Mouse (Mus musculus) heart, embryonic 12.5 days (tissue): Measurements from ENCODE around the gene Slc16a6. TPM values are rescaled to one million over a fixed set of nuclear protein-coding genes. Genes with fewer than 3 reads are reported as not detected.

ENCODE experiments used
- ATAC-seq: fragments of 200-750 bp; cut with Nextera tagmentation; 2 replicates; pipeline ENCODE4 v1.8.0; 2017; ENCODE audit warnings: moderate TSS enrichment, moderate library complexity; ENCODE audit not compliant: insufficient number of reproducible peaks, low FRiP score
- H3K27ac ChIP-seq: fragments of 300-500 bp; sonication (generic); 2 replicates; pipeline ENCODE4 v1.5.1; 2016; ENCODE audit warnings: mild to moderate bottlenecking, moderate library complexity; ENCODE audit not compliant: poor library complexity, severe bottlenecking
- H3K27me3 ChIP-seq: fragments of 300-500 bp; sonication (generic); replicated peaks from 2 replicates; pipeline ENCODE4 v1.6.1; 2016; ENCODE audit warnings: mild to moderate bottlenecking, moderate library complexity
- H3K36me3 ChIP-seq: fragments of 300-500 bp; sonication (generic); 2 replicates; pipeline ENCODE4 v1.6.1; 2016; ENCODE audit warnings: mild to moderate bottlenecking, moderate library complexity
- H3K4me1 ChIP-seq: fragments of 300-500 bp; sonication (generic); replicated peaks from 2 replicates; pipeline ENCODE4 v1.6.1; 2016; ENCODE audit warnings: mild to moderate bottlenecking
- H3K4me2 ChIP-seq: fragments of 300-500 bp; sonication (generic); 2 replicates; pipeline ENCODE4 v1.6.1; 2016; ENCODE audit warnings: mild to moderate bottlenecking, moderate library complexity
- H3K4me3 ChIP-seq: fragments of 300-500 bp; sonication (generic); 2 replicates; pipeline ENCODE4 v1.5.1; 2016; ENCODE audit warnings: mild to moderate bottlenecking
- H3K9ac ChIP-seq: fragments of 300-500 bp; sonication (generic); 2 replicates; pipeline ENCODE4 v1.6.1; 2016; ENCODE audit warnings: mild to moderate bottlenecking, moderate library complexity
- H3K9me3 ChIP-seq: fragments of 300-500 bp; sonication (generic); replicated peaks from 2 replicates; pipeline ENCODE4 v1.6.1; 2016; ENCODE audit warnings: mild to moderate bottlenecking, moderate library complexity
- WGBS: fragments of 180-500 bp; shearing (Covaris S2); methylation state at CpG from one replicate; pipeline ENCODE4 v1.1.7; 2016; 5-methylcytosine and 5-hydroxymethylcytosine counted together
- polyA plus RNA-seq: library from polyadenylated mRNA; unstranded; fragments of >200 nt; fragmentation: Nextera tagmentation; extraction: Ambion mirVana; gene quantifications from 2 replicates; pipeline ENCODE4 v1.2.1, GENCODE M21; 2016

Slc16a6 gene
- polyA plus RNA-seq, 1 experiment from 2014 or later: 11.9 TPM

DNA sequence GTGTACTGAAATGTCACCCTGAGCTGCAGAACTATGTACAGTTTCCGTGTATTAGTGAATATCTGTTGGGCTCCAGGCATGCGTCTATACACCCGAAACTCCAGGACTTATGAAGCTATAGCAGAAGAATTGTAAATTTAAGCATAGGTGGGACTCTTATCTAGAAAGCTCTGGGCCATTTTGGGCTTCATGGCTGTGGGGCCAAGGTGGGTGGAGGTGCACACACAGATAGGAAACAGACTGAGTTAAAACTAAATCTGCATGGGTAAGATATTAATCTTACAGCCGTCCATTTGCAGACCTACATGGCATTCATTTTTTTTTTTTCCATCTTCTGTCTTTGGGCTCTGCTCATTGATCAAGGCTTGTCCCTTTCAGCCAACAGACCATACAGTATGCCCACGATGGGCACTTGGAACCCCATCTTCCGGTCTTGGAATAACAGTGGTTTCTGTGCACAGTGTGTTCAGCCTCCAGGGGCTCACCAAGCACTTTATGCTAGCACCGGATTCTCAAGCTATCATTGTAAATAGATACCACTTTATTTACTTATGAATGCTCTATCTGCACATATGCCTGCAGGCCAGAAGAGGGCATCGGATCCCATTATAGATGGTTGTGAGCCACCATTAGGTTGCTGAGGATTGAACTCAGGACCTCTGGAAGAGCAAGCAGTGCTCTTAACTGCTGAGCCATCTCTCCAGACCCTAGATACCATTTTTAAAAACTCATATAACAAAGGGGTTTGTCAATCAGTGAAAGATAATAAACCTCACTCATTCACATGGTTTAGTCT, 29.7 kb downstream of the Slc16a6 start:
- Histone ChIP-seq H3K27me3 (no peaks in the 10 kb centered on the region), H3K4me3 (no peak overlapping the region), H3K9ac (no peak overlapping the region), H3K9me3 (no peaks in the 10 kb centered on the region), H3K4me2 (no peak overlapping the region), H3K27ac (no peak overlapping the region), H3K36me3 (no peaks in the 10 kb centered on the region), H3K4me1 (peaks cover 22% of the 10 kb centered on the region)
- no peak for ATAC-seq
- WGBS: 87% methylated on average over 8 of the region's 8 CpGs

GRCm38 (mm10) chr11:109442166-109442730, 31.1 kb downstream of the Slc16a6 start:
- Histone ChIP-seq H3K27ac (no peak overlapping the region), H3K4me1 (peaks cover 22% of the 10 kb centered on the region), H3K9ac (no peak overlapping the region), H3K4me3 (no peak overlapping the region), H3K9me3 (no peaks in the 10 kb centered on the region), H3K4me2 (no peak overlapping the region), H3K36me3 (peaks cover 11% of the 10 kb centered on the region; the same call in 1 of the 2 replicates), H3K27me3 (no peaks in the 10 kb centered on the region)
- 39% methylated on average over 5 of the region's 5 CpGs for WGBS
- no peak for ATAC-seq

DNA sequence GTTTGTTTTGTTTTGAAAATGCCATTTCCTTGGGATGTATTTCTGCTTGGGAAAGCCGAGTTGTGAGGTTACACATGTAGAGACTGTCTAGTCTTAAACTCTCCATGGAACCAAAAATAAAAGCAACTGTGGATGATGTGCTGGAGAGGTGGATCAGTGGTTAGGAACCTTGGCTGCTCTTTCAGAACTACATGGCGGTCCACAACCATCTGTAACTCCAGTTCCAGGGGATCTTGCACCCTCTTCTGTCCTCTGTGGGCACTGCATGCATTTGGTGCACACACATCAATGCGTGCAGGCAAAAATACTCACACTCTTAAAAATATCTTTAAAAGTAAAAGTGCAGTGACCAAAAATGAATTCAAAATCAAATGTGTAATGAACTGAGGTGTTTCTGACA, 32.3 kb downstream of the Slc16a6 start:
- H3K27me3 ChIP-seq: no peaks in the 10 kb centered on the region
- H3K4me2 ChIP-seq: no peak overlapping the region
- ATAC-seq: no peak
- H3K4me3 ChIP-seq: no peak overlapping the region
- 61% methylated on average over 3 of the region's 3 CpGs for WGBS
- H3K9ac ChIP-seq: no peak overlapping the region
- H3K9me3 ChIP-seq: no peaks in the 10 kb centered on the region
- H3K4me1 ChIP-seq: peaks cover 22% of the 10 kb centered on the region
- no peak overlapping the region for H3K27ac ChIP-seq
- peaks cover 22% of the 10 kb centered on the region for H3K36me3 ChIP-seq

DNA sequence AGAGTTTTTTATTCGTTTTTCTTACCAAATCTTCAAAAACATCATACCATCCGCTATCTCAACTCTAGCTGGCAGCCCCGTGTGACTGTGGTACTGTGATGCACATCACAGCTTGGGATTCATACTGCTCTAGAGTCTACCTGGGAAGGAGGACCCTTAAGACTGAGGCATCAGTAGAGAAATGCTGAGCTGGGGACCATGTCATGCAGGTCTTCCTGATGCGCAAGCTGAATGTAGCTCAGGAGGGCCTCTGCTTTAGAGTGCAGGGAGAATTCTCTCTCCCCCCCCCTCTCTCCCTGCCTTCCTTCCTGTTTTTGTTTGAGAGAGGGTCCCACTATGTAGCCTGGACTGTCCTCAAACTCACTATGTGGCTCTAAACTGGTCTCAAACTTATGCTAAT, 32.8 kb downstream of the Slc16a6 start:
- H3K4me1 ChIP-seq: peaks cover 22% of the 10 kb centered on the region
- 53% methylated on average over 4 of the region's 4 CpGs for WGBS

DNA sequence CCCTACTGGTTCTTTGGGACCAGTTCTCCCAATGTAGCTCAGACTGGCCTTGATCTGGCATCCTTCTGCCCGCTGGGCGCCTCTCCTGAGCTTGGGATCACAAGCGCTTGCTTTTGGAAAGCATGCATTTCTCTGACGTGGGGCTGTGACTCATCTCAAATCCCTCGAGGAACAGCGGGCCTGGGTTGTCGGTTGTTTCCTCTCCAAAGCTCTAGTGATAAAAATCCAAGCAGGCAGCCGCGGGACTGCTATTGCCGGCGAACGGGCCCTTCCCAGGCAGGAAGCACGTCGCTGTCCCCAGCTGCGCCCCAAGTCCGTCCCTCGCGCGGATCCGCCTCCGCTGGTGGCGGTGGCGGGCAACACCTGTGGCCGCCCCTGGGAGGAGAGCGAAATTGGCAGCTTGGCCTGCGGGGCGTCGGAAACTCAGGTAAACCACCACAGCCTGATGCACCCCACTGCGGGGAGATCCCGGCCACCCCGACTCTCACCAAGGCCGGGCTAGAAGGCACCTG, 33.5 kb downstream of the Slc16a6 start:
- H3K27me3 ChIP-seq: no peaks in the 10 kb centered on the region
- H3K4me2 ChIP-seq: peak overlapping the region; percentile 81
- H3K9ac ChIP-seq: peak overlapping the region; percentile 73
- ATAC-seq: peak; percentile 76
- H3K36me3 ChIP-seq: peaks cover 34% of the 10 kb centered on the region
- H3K4me3 ChIP-seq: peak overlapping the region; percentile 59
- under 1% methylated on average over 32 of the region's 32 CpGs for WGBS
- peak overlapping the region; percentile 42 for H3K27ac ChIP-seq
- H3K4me1 ChIP-seq: peaks cover 16% of the 10 kb centered on the region
- no peaks in the 10 kb centered on the region for H3K9me3 ChIP-seq

More for the DNA sequence above, 32.8 kb downstream of the Slc16a6 start:
- Histone ChIP-seq H3K9me3 (no peaks in the 10 kb centered on the region), H3K36me3 (peaks cover 26% of the 10 kb centered on the region), H3K27ac (no peak overlapping the region), H3K4me3 (peak overlapping the region; percentile 59), H3K9ac (peak overlapping the region; percentile 73; the same call in 1 of the 2 replicates), H3K4me2 (peak overlapping the region; percentile 81), H3K27me3 (no peaks in the 10 kb centered on the region)
- ATAC-seq: no peak

- Histone ChIP-seq H3K9me3 (no peaks in the 10 kb centered on the region), H3K4me1 (peaks cover 15% of the 10 kb centered on the region), H3K4me2 (peak overlapping the region; percentile 81), H3K27me3 (no peaks in the 10 kb centered on the region), H3K4me3 (0 out of 2 replicates have a peak overlapping the region, but pooled peaks have one; percentile 59), H3K27ac (0 out of 2 replicates have a peak overlapping the region, but pooled peaks have one; percentile 42), H3K9ac (peak overlapping the region; percentile 73), H3K36me3 (peaks cover 41% of the 10 kb centered on the region)
- ATAC-seq: no peak
- 15% methylated on average over 5 of the region's 5 CpGs for WGBS
These were observed 34.2 kb downstream of the Slc16a6 start for GRCm38 (mm10) chr11:109439209-109439608.

DNA sequence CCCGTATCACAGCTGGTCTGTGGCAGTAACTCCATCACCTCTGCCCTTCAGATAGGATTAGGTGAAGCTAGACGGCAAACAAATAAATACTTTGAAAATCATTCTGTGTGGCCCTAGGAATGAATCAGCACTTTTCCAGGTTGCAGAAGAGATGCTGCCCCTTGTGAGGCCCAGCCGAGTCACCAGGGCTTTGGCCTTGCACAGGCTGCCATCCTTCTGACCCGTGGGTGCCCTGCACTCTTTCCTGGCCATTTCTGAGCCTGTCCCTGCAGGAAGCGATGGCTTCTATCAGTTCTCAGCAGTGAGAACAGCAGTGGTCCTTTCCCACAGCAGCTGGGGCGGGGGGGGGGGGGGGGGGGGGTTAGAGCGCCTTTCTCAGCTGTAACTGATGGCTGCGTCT, 36.5 kb downstream of the Slc16a6 start:
- H3K36me3 ChIP-seq: peaks cover 51% of the 10 kb centered on the region
- H3K9me3 ChIP-seq: no peaks in the 10 kb centered on the region
- no peak overlapping the region for H3K9ac ChIP-seq
- H3K27ac ChIP-seq: no peak overlapping the region
- no peak for ATAC-seq
- H3K4me1 ChIP-seq: peaks cover 18% of the 10 kb centered on the region
- H3K27me3 ChIP-seq: no peaks in the 10 kb centered on the region
- 54% methylated on average over 7 of the region's 8 CpGs for WGBS
- no peak overlapping the region for H3K4me2 ChIP-seq
- no peak overlapping the region for H3K4me3 ChIP-seq

- peaks cover 13% of the 10 kb centered on the region for H3K4me1 ChIP-seq
- no peak overlapping the region for H3K4me3 ChIP-seq
- no peak overlapping the region for H3K4me2 ChIP-seq
- no peaks in the 10 kb centered on the region for H3K27me3 ChIP-seq
- peaks cover 73% of the 10 kb centered on the region for H3K36me3 ChIP-seq
- WGBS: 88% methylated on average over 16 of the region's 16 CpGs
- no peak for ATAC-seq
- H3K27ac ChIP-seq: no peak overlapping the region
- H3K9me3 ChIP-seq: no peaks in the 10 kb centered on the region
- H3K9ac ChIP-seq: no peak overlapping the region
These were observed 39.1 kb downstream of the Slc16a6 start for GRCm38 (mm10) chr11:109434233-109434798.

DNA sequence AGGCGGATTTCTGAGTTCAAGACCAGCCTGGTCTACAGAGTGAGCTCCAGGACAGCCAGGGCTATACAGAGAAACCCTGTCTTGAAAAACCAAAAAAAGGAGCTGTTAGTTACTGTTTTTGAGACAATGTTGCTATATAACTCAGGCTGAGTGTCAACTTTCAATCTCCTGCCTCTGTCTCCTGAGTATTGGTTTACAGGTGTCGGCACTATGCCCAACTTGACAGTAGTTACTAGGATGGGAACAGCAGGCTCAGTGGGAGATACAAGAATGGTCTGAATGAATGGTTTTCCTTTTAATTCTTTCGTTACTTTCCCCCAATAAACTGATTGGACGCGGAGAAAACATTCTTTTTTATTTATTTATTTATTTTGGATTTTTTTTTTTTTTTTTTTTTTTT, 46.0 kb downstream of the Slc16a6 start:
- WGBS: 97% methylated on average over 5 of the region's 5 CpGs
- no peak overlapping the region for H3K9ac ChIP-seq
- H3K9me3 ChIP-seq: no peaks in the 10 kb centered on the region
- H3K4me2 ChIP-seq: no peak overlapping the region; the same call in 1 of the 2 replicates
- H3K36me3 ChIP-seq: peaks cover 31% of the 10 kb centered on the region
- no peaks in the 10 kb centered on the region for H3K27me3 ChIP-seq
- H3K4me3 ChIP-seq: no peak overlapping the region
- H3K4me1 ChIP-seq: peaks cover 23% of the 10 kb centered on the region
- ATAC-seq: no peak
- no peak overlapping the region for H3K27ac ChIP-seq

GRCm38 (mm10) chr11:109426272-109426586, 47.2 kb downstream of the Slc16a6 start:
- H3K4me2 ChIP-seq: peak overlapping the region; percentile 72
- ATAC-seq: no peak; the same call in 1 of the 2 replicates
- peak overlapping the region; percentile 88 for H3K27ac ChIP-seq
- WGBS: under 1% methylated on average over 11 of the region's 11 CpGs
- H3K36me3 ChIP-seq: peaks cover 29% of the 10 kb centered on the region
- no peaks in the 10 kb centered on the region for H3K27me3 ChIP-seq
- H3K9ac ChIP-seq: peak overlapping the region; percentile 74
- H3K4me1 ChIP-seq: peaks cover 15% of the 10 kb centered on the region
- peak overlapping the region; percentile 68 for H3K4me3 ChIP-seq
- H3K9me3 ChIP-seq: peaks cover 4% of the 10 kb centered on the region; the same call in 1 of the 2 replicates
